Mouse (Mus musculus) spleen, adult 2 months (tissue): ENCODE data around the gene Icosl. TPM values are rescaled to one million over a fixed set of nuclear protein-coding genes. Genes with fewer than 3 reads are reported as not detected.
"Not testable (repeated sequence)": the region's sequence is repeated elsewhere in the genome, so short reads cannot be mapped to it uniquely, and the experiment has no call there.

Experiments
- DNase-seq, 2 experiments: peaks; one replicate each; pipeline versions ENCODE4 v3.0.0 to v3.0.0-alpha.2; 2012 to 2021; ENCODE audit warnings: low spot score in 2 of 2, low read depth in 1 of 2
- H3K27ac ChIP-seq: fragments of 200-500 bp; 2 replicates; pipeline ENCODE4 v1.5.1; 2012; ENCODE audit warnings: low read length, inconsistent platforms; ENCODE audit not compliant: insufficient read depth
- H3K27me3 ChIP-seq: fragments of 200-500 bp; 2 replicates; pipeline ENCODE4 v1.6.1; 2012; ENCODE audit warnings: mild to moderate bottlenecking, moderate library complexity, low read length, inconsistent platforms; ENCODE audit not compliant: control insufficient read depth, insufficient read depth
- H3K36me3 ChIP-seq: fragments of 200-500 bp; 2 replicates; pipeline ENCODE4 v1.6.1; 2012; ENCODE audit warnings: mild to moderate bottlenecking, low read length, inconsistent platforms; ENCODE audit not compliant: control insufficient read depth, insufficient read depth
- H3K4me1 ChIP-seq: fragments of 200-500 bp; 2 replicates; pipeline ENCODE4 v1.6.1; 2011; ENCODE audit warnings: inconsistent platforms; ENCODE audit not compliant: control insufficient read depth, insufficient read depth, insufficient read length
- H3K4me3 ChIP-seq: fragments of 200-500 bp; 2 replicates; pipeline ENCODE4 v1.5.1; 2011; ENCODE audit warnings: mild to moderate bottlenecking, inconsistent platforms; ENCODE audit not compliant: insufficient read depth, insufficient read length; ENCODE audit errors: extremely low read depth
- CTCF ChIP-seq: fragments of 200-500 bp; IDR thresholded peaks from 2 replicates; pipeline ENCODE4 v1.5.1; 2011; ENCODE audit warnings: mild to moderate bottlenecking, inconsistent platforms; ENCODE audit not compliant: insufficient read depth, insufficient read length, insufficient replicate concordance; ENCODE audit errors: extremely low read depth
- POLR2A ChIP-seq: fragments of 200-500 bp; IDR thresholded peaks from 2 replicates; pipeline ENCODE4 v1.6.1; 2011; ENCODE audit warnings: low read depth, low read length, inconsistent platforms
- WGBS: fragments of 180-500 bp; shearing (Covaris S2); methylation state at CpG from one replicate; pipeline ENCODE4 v1.1.7; 2018; 5-methylcytosine and 5-hydroxymethylcytosine counted together
- polyA plus RNA-seq: library from polyadenylated mRNA; depleted of rRNA; stranded (reverse); fragments of >200 nt; gene quantifications from 2 replicates; pipeline ENCODE4 v1.2.3, GENCODE M21; 2012

Gene Icosl
- polyA plus RNA-seq, 1 experiment = 82.7 TPM

DNA sequence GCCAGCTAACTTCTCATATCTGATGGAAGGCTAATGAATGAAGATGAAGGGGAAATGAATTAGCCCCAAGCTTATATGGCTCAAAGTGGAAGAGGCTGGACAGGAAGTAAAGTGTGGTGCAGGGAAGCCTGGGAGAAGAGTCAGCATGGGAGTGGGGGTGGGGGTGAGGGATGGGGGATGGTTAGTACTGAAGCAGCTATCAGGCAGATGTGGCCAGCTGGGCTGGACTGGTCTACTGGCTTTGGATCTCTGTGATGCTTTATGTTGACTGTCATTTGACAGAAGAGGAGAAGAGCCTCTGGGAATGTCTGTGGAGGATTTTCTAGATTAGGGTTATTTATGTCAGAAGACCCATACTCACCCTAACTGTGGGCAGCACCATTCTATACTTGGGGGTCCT lies 26.1 kb downstream of the Icosl start:
- no peak for DNase-seq
- Histone ChIP-seq H3K27me3 (no peaks in the 10 kb centered on the region), H3K27ac (no peak overlapping the region), H3K4me3 (no peak overlapping the region), H3K36me3 (no peaks in the 10 kb centered on the region), H3K4me1 (peaks cover 26% of the 10 kb centered on the region)
- TF ChIP-seq CTCF (no peak), POLR2A (no peak)

GRCm38 (mm10) chr10:78095954-78096931 lies 27.1 kb downstream of the Icosl start:
- TF ChIP-seq CTCF = no peak
- TF ChIP-seq POLR2A = no peak
- H3K36me3 ChIP-seq = no peaks in the 10 kb centered on the region
- WGBS = 77% methylated on average over 5 of the region's 5 CpGs
- H3K27me3 ChIP-seq = no peaks in the 10 kb centered on the region
- peaks cover 24% of the 10 kb centered on the region for H3K4me1 ChIP-seq
- DNase-seq = no peak
- H3K4me3 ChIP-seq = no peak overlapping the region
- H3K27ac ChIP-seq = peak overlapping the region; percentile 17; the same call in 1 of the 2 replicates

DNA sequence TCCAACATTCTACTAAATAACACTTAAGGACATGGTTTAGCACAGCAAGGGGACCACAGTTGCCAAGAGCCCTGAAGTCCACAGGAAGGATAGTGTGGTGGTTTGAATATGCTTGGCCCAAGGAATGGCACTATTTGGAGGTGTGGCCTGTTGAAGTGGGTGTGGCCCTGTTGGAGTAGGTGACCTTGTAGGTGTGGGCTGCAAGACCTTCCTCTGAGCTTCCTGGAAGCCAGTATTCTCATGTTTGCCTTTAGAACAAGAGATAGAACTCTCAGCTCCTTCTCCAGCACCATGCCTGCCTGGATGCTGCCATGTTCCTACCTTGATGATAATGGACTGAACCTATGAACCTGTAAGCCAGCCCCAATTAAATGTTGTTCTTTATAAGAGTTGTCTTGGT lies 30.8 kb downstream of the Icosl start:
- not testable (repeated sequence) for H3K27me3 ChIP-seq, H3K36me3 ChIP-seq, H3K4me3 ChIP-seq, H3K27ac ChIP-seq, DNase-seq
- H3K4me1 ChIP-seq = peaks cover 18% of the 10 kb centered on the region; the same call in 1 of the 2 replicates

GRCm38 (mm10) chr10:78100989-78101780 lies 32.1 kb downstream of the Icosl start:
- Histone ChIP-seq H3K27me3 (no peaks in the 10 kb centered on the region), H3K4me1 (peaks cover 17% of the 10 kb centered on the region; the same call in 1 of the 2 replicates), H3K27ac (no peak overlapping the region; the same call in 1 of the 2 replicates), H3K4me3 (no peak overlapping the region), H3K36me3 (no peaks in the 10 kb centered on the region)
- TF ChIP-seq POLR2A = no peak
- no peak for TF ChIP-seq CTCF
- no peak for DNase-seq
- WGBS = 74% methylated on average over 16 of the region's 16 CpGs

DNA sequence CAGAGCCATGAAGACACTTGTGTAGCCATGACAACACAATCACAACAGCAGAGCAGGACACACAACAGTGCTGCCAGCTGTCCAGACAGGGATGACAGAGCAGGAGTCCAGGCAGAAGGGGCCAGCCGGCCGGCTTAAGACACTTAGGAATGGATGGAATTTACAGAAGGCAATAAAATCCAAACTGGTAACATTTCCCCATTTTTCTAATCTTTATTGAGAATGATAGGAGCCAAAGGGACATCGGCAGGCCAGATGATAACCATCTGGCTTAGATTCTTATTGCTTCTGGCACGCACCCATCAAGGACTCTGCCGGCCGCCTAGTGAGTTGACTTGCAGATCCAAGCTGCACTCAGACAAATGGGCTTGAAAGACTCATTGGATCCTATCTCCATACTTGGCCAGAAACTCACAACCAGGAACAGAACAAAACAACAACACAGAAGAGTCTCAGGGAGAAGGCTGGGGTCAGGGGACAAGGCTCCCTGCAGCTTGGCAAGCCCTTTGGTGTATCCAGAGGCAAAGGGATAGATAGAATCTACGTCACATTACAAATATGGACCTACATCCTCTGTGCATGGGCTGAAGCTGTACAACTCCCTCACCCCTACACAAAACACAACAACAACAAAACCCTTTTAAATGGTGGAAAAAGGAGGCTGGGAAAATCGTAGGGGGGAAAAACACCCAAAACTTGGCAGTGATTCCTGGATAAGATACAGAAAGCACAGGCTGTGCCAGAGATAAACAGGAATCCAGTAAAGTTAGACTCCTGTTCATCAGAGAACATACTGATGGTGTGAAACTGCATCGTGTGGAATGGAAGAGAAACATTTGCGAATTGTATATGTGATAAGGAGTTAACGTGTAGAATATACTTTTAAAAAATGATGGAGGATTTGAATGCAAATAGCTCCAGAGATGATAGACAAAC lies 35.7 kb downstream of the Icosl start:
- TF ChIP-seq POLR2A (no peak), CTCF (no peak)
- Histone ChIP-seq H3K27me3 (no peaks in the 10 kb centered on the region), H3K4me3 (no peak overlapping the region), H3K36me3 (no peaks in the 10 kb centered on the region), H3K27ac (peak overlapping the region; percentile 85), H3K4me1 (peaks cover 19% of the 10 kb centered on the region; the same call in 1 of the 2 replicates)
- 82% methylated on average over 11 of the region's 11 CpGs for WGBS
- no peak for DNase-seq

DNA sequence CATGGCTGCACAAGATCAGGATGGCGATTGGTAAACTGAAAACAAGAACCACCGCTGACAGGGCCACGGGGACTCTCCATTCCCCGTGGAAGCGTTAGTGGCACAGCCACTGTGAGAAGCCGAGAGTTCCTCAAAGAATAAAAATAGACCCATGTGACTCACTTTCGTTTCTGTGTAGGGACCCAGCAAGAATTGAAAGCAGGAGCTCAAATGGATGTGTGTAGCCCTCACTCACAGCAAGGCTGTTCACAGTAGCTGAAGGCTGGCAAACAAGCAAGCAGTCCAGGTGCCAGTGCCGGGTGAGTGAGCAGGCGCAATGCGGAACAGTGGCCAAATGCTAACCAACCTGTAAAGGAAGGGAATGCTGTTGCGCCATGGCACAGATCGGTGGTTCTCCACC lies 36.4 kb downstream of the Icosl start:
- WGBS = 21% methylated on average over 12 of the region's 12 CpGs
- TF ChIP-seq POLR2A (no peak), CTCF (no peak)
- DNase-seq = peak; percentile 28 to 54
- peaks cover 19% of the 10 kb centered on the region; the same call in 1 of the 2 replicates for H3K4me1 ChIP-seq
- H3K4me3 ChIP-seq = peak overlapping the region; percentile 48
- no peaks in the 10 kb centered on the region for H3K27me3 ChIP-seq
- peak overlapping the region; percentile 85 for H3K27ac ChIP-seq
- no peaks in the 10 kb centered on the region for H3K36me3 ChIP-seq
